Mouse (Mus musculus) cerebellum, adult 2 months (tissue): ENCODE measurements at regions not wholly inside any gene's neighbourhood (a gene's known extent, or its start where the extent isn't known, plus 50 kb on each side); places are given as distances from the start of the nearest gene placed in this dataset.

Experiments used
- CTCF ChIP-seq: fragments of 200-500 bp; IDR thresholded peaks from 2 replicates; pipeline ENCODE4 v1.5.1; 2011; ENCODE audit warnings: low read depth, mild to moderate bottlenecking, control low read depth, low read length, moderate library complexity, borderline replicate concordance; ENCODE audit not compliant: insufficient read depth
- POLR2A ChIP-seq: fragments of 200-500 bp; IDR thresholded peaks from 2 replicates; pipeline ENCODE4 v1.6.1; 2011; ENCODE audit warnings: low read length, control low read depth, borderline replicate concordance; ENCODE audit not compliant: insufficient read depth

DNA sequence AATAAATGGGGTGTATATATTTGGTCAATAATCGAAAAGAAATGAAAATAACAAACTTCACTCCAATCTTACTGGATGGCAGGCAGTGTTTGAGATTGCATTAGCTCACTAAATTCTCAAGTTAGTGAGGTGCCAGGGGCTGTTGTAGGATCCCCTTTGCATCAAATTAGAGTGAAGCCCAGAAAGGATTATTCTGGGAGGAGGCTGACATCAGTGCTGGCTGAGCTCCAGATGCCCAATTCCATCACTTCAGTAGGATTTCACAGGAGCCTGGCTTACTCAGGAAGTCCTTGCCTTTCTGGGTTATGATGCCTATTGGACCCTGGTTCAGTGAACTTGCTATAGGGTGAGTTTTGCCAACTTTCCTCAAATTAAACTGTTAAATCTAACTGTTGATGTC, 336.5 kb downstream of the Hs3st1 start:
- no peak for TF ChIP-seq POLR2A
- no peak for TF ChIP-seq CTCF
